Mouse (Mus musculus): ENCODE results near the gene Arhgef38. TPM values are rescaled to one million over a fixed set of nuclear protein-coding genes. Genes with fewer than 3 reads are reported as not detected.

Arhgef38 gene
- polyA plus RNA-seq (2015; fragmentation: Nextera tagmentation; extraction: Ambion mirVana), result 0.08 TPM in 1 of 2 replicates, not detected in the other

GRCm38 (mm10) chr3:133234821-133235295 is at the start of gene Arhgef38:
TSS of gene Arhgef38 (minus strand) at chr3:133234949.

DNA sequence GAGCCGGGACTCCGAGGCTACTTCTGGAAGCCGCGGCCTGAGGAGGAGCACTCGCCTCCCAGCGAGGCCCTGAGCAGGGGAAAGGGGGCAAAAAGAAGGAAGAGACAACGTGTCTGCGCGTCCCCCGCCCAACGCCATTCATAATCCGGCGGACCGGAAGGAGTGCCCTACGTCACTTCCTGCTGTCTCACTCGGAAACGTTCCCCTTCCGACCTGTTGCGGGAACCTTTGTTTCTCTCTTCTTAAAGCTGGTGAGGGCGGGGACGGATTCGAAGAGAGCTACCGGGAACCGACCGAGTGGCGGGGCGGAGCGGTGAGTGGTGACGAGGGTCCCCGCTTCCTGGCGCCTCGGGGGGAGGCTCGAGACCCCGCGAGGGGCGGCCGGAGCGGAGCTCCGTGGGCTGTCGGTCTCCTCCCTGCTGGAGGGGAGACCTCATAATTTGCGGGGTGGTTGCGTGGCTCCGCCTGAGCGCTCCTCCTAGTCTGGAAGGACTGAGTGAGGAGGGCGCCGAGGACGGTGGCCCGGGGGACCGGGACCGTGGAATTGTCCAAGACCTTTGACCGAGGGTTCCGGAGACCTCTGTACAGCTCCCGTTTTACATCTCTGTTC is 143.0 kb downstream of the Arhgef38 start, which contains the start of the genes Ints12 and Gstcd:
Ints12 (plus strand) TSS at position 177 of the 610 bp plus-strand sequence.
Gstcd (minus strand) TSS at position 370 of the 610 bp plus-strand sequence.

Other genes starting within 250 kb of the Arhgef38 start
- 12.7 and 15.2 TPM in 2 replicates for gene Ints12, start 143.1 kb downstream of the Arhgef38 start, polyA plus RNA-seq (2015; fragmentation: Nextera tagmentation; extraction: Ambion mirVana)
- gene Gstcd, start 142.9 kb downstream of the Arhgef38 start, polyA plus RNA-seq (2015; fragmentation: Nextera tagmentation; extraction: Ambion mirVana), result 4.4 and 4.6 TPM in 2 replicates
- 53.7 and 56.3 TPM in 2 replicates for gene Ppa2, start 75.2 kb upstream of the Arhgef38 start, polyA plus RNA-seq (2015; fragmentation: Nextera tagmentation; extraction: Ambion mirVana)